Mouse (Mus musculus) ES-Bruce4 (cell line): ENCODE measurements around the gene Bricd5. TPM values are rescaled to one million over a fixed set of nuclear protein-coding genes. Genes with fewer than 3 reads are reported as not detected.
"Not testable (repeated sequence)": the region's sequence is repeated elsewhere in the genome, so short reads cannot be mapped to it uniquely, and the experiment has no call there.

Experiments
- H3K27ac ChIP-seq: 2 replicates; pipeline ENCODE4 v1.5.1; 2012; ENCODE audit warnings: low read length, inconsistent platforms; ENCODE audit not compliant: insufficient read depth
- H3K27me3 ChIP-seq: 2 replicates; pipeline ENCODE4 v1.6.1; 2012; ENCODE audit warnings: mild to moderate bottlenecking, low read length, inconsistent platforms; ENCODE audit not compliant: control insufficient read depth, poor library complexity, insufficient read depth, severe bottlenecking
- H3K36me3 ChIP-seq: 2 replicates; pipeline ENCODE4 v1.6.1; 2012; ENCODE audit warnings: inconsistent platforms, mild to moderate bottlenecking, low read length, moderate library complexity; ENCODE audit not compliant: control insufficient read depth, poor library complexity, insufficient read depth, severe bottlenecking
- H3K4me1 ChIP-seq: one replicate; pipeline ENCODE4 v1.8.1; 2011; ENCODE audit warnings: low read length; ENCODE audit not compliant: control insufficient read depth, insufficient read depth
- H3K4me3 ChIP-seq: 2 replicates; pipeline ENCODE4 v1.5.1; 2011; ENCODE audit warnings: low read depth, mild to moderate bottlenecking, low read length
- H3K9ac ChIP-seq: 2 replicates; pipeline ENCODE4 v1.6.1; 2012; ENCODE audit warnings: low read depth, mild to moderate bottlenecking, inconsistent platforms; ENCODE audit not compliant: poor library complexity, severe bottlenecking
- H3K9me3 ChIP-seq: replicated peaks from 2 replicates; pipeline ENCODE4 v1.6.1; 2012; ENCODE audit warnings: mild to moderate bottlenecking, low read length, inconsistent platforms; ENCODE audit not compliant: control insufficient read depth, poor library complexity, insufficient read depth, severe bottlenecking
- CTCF ChIP-seq: IDR thresholded peaks from one replicate; pipeline ENCODE4 v1.8.1; 2011; ENCODE audit warnings: low read depth, low read length
- EP300 ChIP-seq: IDR thresholded peaks from 2 replicates; pipeline ENCODE4 v1.6.1; 2011; ENCODE audit warnings: low read depth, low read length; ENCODE audit not compliant: insufficient read depth
- POLR2A ChIP-seq: IDR thresholded peaks from one replicate; pipeline ENCODE4 v1.8.1; 2011; ENCODE audit warnings: low read length; ENCODE audit not compliant: insufficient read depth
- polyA plus RNA-seq: library from polyadenylated mRNA; stranded (reverse); fragments of >200 nt; gene quantifications from 2 replicates; pipeline ENCODE4 v1.2.4, GENCODE M21; 2011; ENCODE audit warnings: low read depth; ENCODE audit not compliant: missing spikeins, insufficient read depth, insufficient read length

The Bricd5 gene
- polyA plus RNA-seq, 1 experiment = not detected

GRCm38 (mm10) chr17:24454756-24455522 lies 18.7 kb upstream of the Bricd5 start:
- TF ChIP-seq POLR2A (peak; percentile 31), EP300 (0 out of 2 replicates have a peak, but pooled peaks have one; percentile 16), CTCF (no peak)
- H3K36me3 ChIP-seq = no peaks in the 10 kb centered on the region; the same call in 1 of the 2 replicates
- H3K9me3 ChIP-seq = no peaks in the 10 kb centered on the region
- peak overlapping the region; percentile 21; the same call in 1 of the 2 replicates for H3K27ac ChIP-seq
- no peaks in the 10 kb centered on the region for H3K4me1 ChIP-seq
- peak overlapping the region; percentile 90 for H3K4me3 ChIP-seq
- H3K9ac ChIP-seq = peak overlapping the region; percentile 75
- no peaks in the 10 kb centered on the region for H3K27me3 ChIP-seq

GRCm38 (mm10) chr17:24455523-24456206 lies 18.0 kb upstream of the Bricd5 start:
- H3K9me3 ChIP-seq, H3K27me3 ChIP-seq, H3K36me3 ChIP-seq, H3K4me1 ChIP-seq: not testable (repeated sequence)
- peak overlapping the region; percentile 33 for H3K4me3 ChIP-seq
- H3K9ac ChIP-seq = peak overlapping the region; percentile 59; the same call in 1 of the 2 replicates
- H3K27ac ChIP-seq = peak overlapping the region; percentile 72

- Histone ChIP-seq H3K36me3 (peaks cover 5% of the 10 kb centered on the region; the same call in 1 of the 2 replicates), H3K27ac (no peak overlapping the region), H3K9ac (no peak overlapping the region), H3K4me1 (no peaks in the 10 kb centered on the region), H3K4me3 (no peak overlapping the region), H3K27me3 (no peaks in the 10 kb centered on the region), H3K9me3 (no peaks in the 10 kb centered on the region)
- no peak for TF ChIP-seq POLR2A
- no peak for TF ChIP-seq CTCF
- no peak for TF ChIP-seq EP300
These were observed 12.1 kb upstream of the Bricd5 start for GRCm38 (mm10) chr17:24461580-24461979.

- Histone ChIP-seq H3K27me3 (no peaks in the 10 kb centered on the region), H3K9ac (0 out of 2 replicates have a peak overlapping the region, but pooled peaks have one; percentile 14), H3K4me3 (no peak overlapping the region), H3K9me3 (no peaks in the 10 kb centered on the region), H3K4me1 (no peaks in the 10 kb centered on the region), H3K36me3 (peaks cover 5% of the 10 kb centered on the region; the same call in 1 of the 2 replicates), H3K27ac (no peak overlapping the region)
- TF ChIP-seq EP300 (no peak), POLR2A (no peak), CTCF (no peak)
These were observed 10.8 kb upstream of the Bricd5 start for GRCm38 (mm10) chr17:24462932-24463331.

- Histone ChIP-seq H3K9me3 (no peaks in the 10 kb centered on the region), H3K4me1 (no peaks in the 10 kb centered on the region), H3K9ac (0 out of 2 replicates have a peak overlapping the region, but pooled peaks have one; percentile 14), H3K27ac (no peak overlapping the region), H3K36me3 (peaks cover 5% of the 10 kb centered on the region; the same call in 1 of the 2 replicates), H3K27me3 (no peaks in the 10 kb centered on the region), H3K4me3 (no peak overlapping the region)
- TF ChIP-seq CTCF (no peak), EP300 (no peak), POLR2A (no peak)
These were observed 10.1 kb upstream of the Bricd5 start for GRCm38 (mm10) chr17:24463374-24464133.
